Mouse (Mus musculus): Measurements from ENCODE around the gene Zranb3.

Gene Zranb3

DNA sequence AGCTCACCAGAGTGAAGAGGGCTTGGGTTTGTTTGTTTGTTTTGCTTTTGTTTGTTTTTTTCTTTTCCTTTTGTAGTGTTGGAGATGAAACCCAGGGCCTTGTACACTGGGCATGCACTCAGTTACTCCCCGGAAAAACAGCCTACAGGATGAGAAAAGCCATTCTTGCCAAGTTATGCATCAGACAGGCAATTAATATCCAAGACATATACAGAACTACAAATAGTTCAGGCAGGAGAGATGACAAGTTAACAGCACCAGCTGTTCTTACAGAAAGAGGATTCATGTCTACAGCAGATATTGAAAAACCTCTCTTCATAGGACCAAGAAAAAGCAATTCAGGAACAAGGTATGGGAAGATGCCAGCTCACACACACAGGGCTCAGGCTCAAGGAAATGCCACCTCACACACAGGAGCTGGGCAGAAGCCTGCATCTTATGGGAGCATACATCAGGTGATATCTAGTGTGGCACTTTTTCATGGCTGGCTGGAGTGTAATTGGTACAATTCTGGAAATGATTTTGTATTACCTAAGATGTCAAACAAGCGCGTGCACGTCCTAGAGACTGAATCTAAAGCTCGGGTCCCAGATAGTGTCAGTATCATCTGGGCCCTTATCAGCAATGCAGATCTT is 156.1 kb downstream of the Zranb3 start:
- no peak for DNase-seq (ENCODE audit: low read depth in 1 of 2, low spot score in 2 of 2)

DNA sequence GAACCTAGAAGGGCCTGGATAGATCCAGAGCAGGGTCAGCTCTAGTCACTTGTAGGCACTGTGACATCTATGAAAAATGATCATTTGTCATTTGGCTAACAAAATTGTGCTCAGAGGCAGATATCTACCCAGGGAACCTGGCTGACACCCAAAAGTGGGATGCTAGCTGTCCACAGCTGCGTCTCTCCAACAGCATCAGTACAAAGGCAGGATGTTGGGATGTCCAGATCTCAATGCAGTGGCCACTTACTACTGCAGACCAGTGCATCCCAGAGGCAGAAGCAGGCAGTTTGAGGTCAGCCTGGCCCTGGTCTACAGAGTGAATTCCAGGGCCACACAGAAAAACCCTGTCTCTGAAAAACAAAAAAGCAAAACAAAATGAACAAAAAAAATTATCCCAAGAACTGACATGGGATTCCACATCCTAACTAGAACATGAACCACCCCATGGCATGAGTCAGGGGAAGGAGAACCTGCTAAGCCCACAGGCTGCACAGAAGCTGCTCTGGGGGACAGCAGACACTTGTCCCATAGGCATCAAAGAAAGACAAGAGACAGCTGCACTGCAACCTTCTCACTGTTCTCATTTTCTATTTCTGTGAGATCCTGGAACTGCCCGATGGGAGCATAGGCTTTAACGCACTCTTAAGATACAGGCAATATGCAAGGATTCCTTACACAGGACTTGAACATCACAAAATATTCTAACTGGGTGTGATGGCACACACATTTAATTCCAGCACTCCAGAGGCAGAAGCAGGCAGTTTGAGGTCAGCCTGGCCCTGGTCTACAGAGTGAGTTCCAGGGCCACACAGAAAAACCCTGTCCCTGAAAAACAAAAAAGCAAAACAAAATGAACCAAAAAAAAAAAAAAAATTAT is 156.9 kb downstream of the Zranb3 start:
- DNase-seq (ENCODE audit: low read depth in 1 of 2, low spot score in 2 of 2) = no peak

DNA sequence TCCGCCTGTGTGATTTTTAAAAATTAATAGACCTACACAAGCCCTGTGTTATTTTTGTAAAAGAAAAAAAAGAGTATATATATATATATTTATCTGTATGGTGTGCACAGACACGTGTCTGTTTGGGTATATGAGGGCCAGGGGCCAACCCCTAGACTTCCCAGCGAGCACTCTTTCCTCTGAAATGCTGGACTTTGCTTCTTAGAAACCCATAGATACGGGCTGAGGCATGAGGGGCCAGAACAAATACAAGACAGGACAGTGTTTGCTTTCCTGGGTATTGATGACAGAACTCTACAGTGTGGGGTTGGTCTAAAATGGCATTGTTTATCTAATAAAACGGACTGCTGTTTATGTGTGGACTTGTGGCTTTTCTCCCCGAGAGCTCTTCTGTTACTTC is 159.3 kb downstream of the Zranb3 start:
- no peak for DNase-seq (ENCODE audit: low read depth in 1 of 2, low spot score in 2 of 2)

DNA sequence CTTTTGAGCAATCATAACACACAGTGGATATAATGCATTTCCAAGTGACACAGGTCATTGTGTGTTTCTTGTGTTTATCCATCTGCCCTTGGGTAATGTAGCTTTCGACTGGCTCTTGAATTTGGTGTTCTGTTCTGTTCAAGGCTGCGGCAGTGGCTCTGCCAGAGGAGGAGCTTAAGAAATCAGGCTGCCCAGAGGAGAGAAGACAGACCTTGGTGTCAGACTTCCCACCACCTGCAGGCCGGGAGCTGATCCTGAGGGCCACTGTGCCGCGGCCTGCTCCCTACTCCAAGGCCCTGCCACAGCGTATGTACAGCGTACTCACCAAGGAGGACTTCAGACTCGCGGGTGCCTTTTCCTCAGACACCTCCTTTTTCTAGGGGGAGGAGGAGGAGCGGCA is 160.6 kb downstream of the Zranb3 start:
- no peak for DNase-seq (ENCODE audit: low read depth in 1 of 2, low spot score in 2 of 2)

DNA sequence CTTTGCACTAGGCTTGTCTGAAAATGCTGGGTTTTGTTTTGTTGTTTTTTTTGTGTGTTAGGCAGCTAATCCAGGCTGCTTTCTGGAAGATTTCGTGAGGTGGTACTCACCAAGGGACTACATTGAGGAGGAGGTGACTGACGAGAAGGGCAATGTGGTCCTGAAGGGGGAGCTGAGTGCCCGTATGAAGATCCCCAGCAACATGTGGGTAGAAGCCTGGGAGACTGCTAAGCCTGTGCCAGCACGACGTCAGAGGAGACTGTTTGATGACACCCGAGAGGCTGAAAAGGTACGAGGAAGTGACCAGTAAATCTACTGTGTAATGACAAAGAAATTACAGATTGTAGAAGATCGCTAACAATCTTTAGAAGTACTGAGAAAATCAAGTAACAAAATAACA is 165.6 kb downstream of the Zranb3 start:
- DNase-seq (ENCODE audit: low read depth in 1 of 2, low spot score in 2 of 2) = no peak

DNA sequence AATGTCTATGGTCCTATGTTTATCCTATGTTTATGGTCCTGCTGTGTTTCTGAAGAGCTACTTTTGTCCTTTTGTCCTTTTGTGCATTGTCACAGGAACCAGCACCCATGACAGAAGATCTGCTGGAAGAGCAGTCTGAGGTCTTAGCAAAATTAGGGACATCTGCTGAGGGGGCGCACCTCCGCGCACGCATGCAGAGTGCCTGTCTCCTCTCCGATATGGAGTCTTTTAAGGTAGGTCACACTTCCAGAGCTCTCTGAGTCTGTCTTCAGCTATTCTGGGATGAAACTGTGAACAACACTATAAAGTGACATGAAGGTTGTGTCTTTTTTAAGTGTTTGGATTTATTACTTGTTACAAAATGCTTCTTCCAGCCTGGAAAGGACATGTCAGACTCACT is 168.5 kb downstream of the Zranb3 start:
- no peak for DNase-seq (ENCODE audit: low read depth in 1 of 2, low spot score in 2 of 2)

DNA sequence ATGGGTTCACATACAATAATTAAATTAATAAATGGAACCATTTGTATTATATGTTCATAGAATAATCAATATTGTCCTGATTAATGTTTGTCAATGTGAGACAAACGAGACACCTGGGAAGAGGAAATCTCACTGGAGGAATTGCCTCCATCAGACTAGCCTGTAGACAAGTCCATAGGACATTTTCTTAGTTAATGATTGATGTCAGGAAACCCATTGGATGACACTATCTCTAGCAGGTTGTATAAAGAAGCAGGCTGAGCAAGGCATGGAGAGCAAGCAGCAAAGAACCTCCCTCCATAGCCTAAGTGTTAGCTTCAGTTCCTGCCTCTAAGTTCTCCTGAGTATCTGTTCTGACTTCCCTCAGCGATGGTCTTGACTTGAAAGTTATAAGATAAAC is 169.4 kb downstream of the Zranb3 start:
- DNase-seq (ENCODE audit: low read depth in 1 of 2, low spot score in 2 of 2) = no peak

DNA sequence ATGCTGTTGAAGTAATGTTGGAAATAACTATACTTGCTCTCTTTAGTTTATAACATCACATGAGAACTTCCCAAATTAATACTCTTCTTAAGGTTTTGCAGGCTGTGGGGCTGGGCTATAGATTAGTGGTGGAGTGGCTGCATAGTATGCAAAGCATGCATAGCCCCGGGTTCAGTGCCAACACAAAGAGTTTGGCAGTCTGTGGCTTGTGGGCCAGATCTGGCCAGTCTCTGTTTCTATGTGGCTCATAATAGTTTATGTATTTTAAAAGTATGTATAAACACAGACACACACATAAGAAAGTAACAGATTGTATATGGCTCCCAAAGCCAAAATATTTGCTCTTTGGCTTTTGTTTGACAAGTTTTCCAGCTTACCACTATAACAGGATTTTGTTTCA is 187.0 kb downstream of the Zranb3 start:
- no peak for DNase-seq (ENCODE audit: low read depth in 1 of 2, low spot score in 2 of 2)

DNA sequence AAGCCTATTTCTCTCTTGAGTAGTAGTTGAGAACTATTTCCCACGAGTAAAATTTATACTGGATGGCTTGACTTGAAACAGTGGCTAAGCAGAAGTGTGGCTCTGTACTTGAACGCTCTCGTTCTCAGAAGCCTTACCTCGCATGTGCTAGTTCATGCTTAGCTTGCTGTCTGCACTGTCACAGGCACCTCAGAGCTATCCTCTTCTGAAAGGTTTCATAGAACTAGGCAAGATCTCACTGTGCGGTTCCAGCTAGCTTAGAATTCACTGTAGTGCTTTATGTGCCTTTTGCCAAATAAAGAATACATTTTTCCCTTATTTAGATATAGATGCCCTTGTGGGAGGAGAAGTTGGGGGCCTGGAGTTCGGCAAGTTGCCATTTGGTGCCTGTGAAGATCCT is 187.5 kb downstream of the Zranb3 start:
- no peak for DNase-seq (ENCODE audit: low read depth in 1 of 2, low spot score in 2 of 2)

DNA sequence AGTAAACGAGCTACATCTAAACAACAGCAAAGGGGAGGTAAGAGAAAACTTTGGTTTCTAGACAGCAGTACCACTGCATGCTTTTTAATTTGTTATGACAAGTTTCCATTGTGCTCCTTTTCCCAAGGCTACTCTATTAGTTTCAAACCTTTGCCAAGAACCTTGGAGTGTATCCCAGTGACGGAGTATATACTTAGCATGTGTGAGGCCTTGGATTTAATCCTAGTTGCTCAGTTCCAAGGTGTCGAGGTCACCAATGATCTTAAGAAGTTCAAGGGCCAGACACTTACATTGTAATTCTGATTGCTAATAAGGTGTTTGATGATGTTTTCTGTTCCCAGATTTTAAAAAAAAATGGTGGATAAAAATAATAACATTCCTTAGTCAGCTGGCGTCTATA is 189.7 kb downstream of the Zranb3 start:
- DNase-seq (ENCODE audit: low read depth in 1 of 2, low spot score in 2 of 2) = no peak

DNA sequence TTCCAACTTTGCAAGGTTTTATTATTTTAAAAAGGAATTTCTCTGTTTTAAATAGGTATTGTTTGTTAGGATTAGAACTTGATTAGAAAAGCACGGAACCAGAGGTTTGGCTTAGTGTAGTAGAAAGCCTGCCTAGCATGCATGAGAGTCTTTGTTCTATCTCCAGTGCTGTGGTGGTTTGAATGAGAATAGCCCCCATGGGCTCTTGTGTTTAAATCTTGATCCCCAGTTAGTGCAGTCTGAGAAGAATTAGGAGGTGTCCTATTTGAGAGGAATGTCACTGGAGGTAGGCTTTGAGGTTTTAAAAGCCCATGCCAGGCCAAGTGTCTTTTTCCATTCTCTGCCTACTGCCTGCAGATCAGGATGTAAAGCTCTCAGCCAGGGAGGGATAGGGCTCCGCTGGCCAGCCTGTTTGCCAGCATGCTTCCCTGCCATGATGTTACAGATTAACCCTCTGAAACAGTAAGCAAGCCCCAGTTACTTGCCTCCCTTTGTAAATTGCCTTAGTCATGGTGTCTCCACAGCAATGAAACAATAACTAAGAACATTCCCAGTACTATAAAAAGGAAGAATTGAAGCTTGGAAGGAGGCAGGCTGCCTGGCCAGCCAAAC is 198.0 kb downstream of the Zranb3 start:
- no peak for DNase-seq (ENCODE audit: low read depth in 1 of 2, low spot score in 2 of 2)

All from monocyte, adult 2 months (primary cell).